Mouse (Mus musculus): ENCODE measurements around the gene Gm10322. TPM values are rescaled to one million over a fixed set of nuclear protein-coding genes. Genes with fewer than 3 reads are reported as not detected.

Gm10322 gene
- polyA plus RNA-seq, 1 experiment from 2014 or later = not detected

GRCm38 (mm10) chr10:59576305-59576704, 39.6 kb upstream of the Gm10322 start:
- no peaks in the 10 kb centered on the region for H3K27me3 ChIP-seq (ENCODE audit: control insufficient read depth, insufficient read depth, low read length)
- H3K4me3 ChIP-seq (ENCODE audit: low read depth, low read length) = no peak overlapping the region
- H3K9me3 ChIP-seq (replicated peaks; ENCODE audit: control insufficient read depth, low read length) = no peaks in the 10 kb centered on the region
- no peaks in the 10 kb centered on the region for H3K4me1 ChIP-seq (ENCODE audit: control insufficient read depth, insufficient read depth, low read length)
- no peak overlapping the region for H3K4me2 ChIP-seq (ENCODE audit: low read depth, low read length)
- ATAC-seq (replicated peaks; ENCODE audit: insufficient number of reproducible peaks, low FRiP score, low TSS enrichment, low read depth) (no peak), DNase-seq (ENCODE audit: low spot score) (no peak)
- 49% methylated on average over 5 of the region's 5 CpGs for WGBS
- H3K27ac ChIP-seq (replicated peaks; ENCODE audit: low read depth, low read length) = no peak overlapping the region
- no peak overlapping the region for H3K9ac ChIP-seq (replicated peaks; ENCODE audit: low read length)
- no peaks in the 10 kb centered on the region for H3K36me3 ChIP-seq (replicated peaks; ENCODE audit: control insufficient read depth, insufficient read depth, low read depth, low read length)

GRCm38 (mm10) chr10:59577871-59578801, 37.7 kb upstream of the Gm10322 start:
- Histone ChIP-seq H3K27ac (replicated peaks; ENCODE audit: low read depth, low read length) (no peak overlapping the region), H3K9me3 (replicated peaks; ENCODE audit: control insufficient read depth, low read length) (no peaks in the 10 kb centered on the region), H3K27me3 (ENCODE audit: control insufficient read depth, insufficient read depth, low read length) (no peaks in the 10 kb centered on the region), H3K36me3 (replicated peaks; ENCODE audit: control insufficient read depth, insufficient read depth, low read depth, low read length) (no peaks in the 10 kb centered on the region), H3K4me3 (ENCODE audit: low read depth, low read length) (no peak overlapping the region), H3K4me1 (ENCODE audit: control insufficient read depth, insufficient read depth, low read length) (no peaks in the 10 kb centered on the region), H3K4me2 (ENCODE audit: low read depth, low read length) (no peak overlapping the region), H3K9ac (replicated peaks; ENCODE audit: low read length) (no peak overlapping the region)
- no peak for ATAC-seq (replicated peaks; ENCODE audit: insufficient number of reproducible peaks, low FRiP score, low TSS enrichment, low read depth)
- 57% methylated on average over 12 of the region's 12 CpGs for WGBS
- DNase-seq (ENCODE audit: low spot score) = peak; percentile 57

GRCm38 (mm10) chr10:59579645-59580044, 36.2 kb upstream of the Gm10322 start:
- no peaks in the 10 kb centered on the region for H3K9me3 ChIP-seq (replicated peaks; ENCODE audit: control insufficient read depth, low read length)
- no peaks in the 10 kb centered on the region for H3K36me3 ChIP-seq (replicated peaks; ENCODE audit: control insufficient read depth, insufficient read depth, low read depth, low read length)
- WGBS = 86% methylated on average over 3 of the region's 3 CpGs

GRCm38 (mm10) chr10:59580593-59581149, 35.2 kb upstream of the Gm10322 start:
- Histone ChIP-seq H3K27ac (replicated peaks; ENCODE audit: low read depth, low read length) (no peak overlapping the region), H3K4me3 (ENCODE audit: low read depth, low read length) (no peak overlapping the region), H3K9me3 (replicated peaks; ENCODE audit: control insufficient read depth, low read length) (no peaks in the 10 kb centered on the region), H3K4me1 (ENCODE audit: control insufficient read depth, insufficient read depth, low read length) (no peaks in the 10 kb centered on the region), H3K27me3 (ENCODE audit: control insufficient read depth, insufficient read depth, low read length) (no peaks in the 10 kb centered on the region), H3K9ac (replicated peaks; ENCODE audit: low read length) (no peak overlapping the region), H3K36me3 (replicated peaks; ENCODE audit: control insufficient read depth, insufficient read depth, low read depth, low read length) (no peaks in the 10 kb centered on the region), H3K4me2 (ENCODE audit: low read depth, low read length) (no peak overlapping the region)
- ATAC-seq (replicated peaks; ENCODE audit: insufficient number of reproducible peaks, low FRiP score, low TSS enrichment, low read depth) (no peak), DNase-seq (ENCODE audit: low spot score) (no peak)
- WGBS = 94% methylated on average over 3 of the region's 3 CpGs

More at GRCm38 (mm10) chr10:59579645-59580044, 36.2 kb upstream of the Gm10322 start:
- DNase-seq (ENCODE audit: low spot score) (no peak), ATAC-seq (replicated peaks; ENCODE audit: insufficient number of reproducible peaks, low FRiP score, low TSS enrichment, low read depth) (no peak)
- Histone ChIP-seq H3K4me2 (ENCODE audit: low read depth, low read length) (no peak overlapping the region), H3K27ac (replicated peaks; ENCODE audit: low read depth, low read length) (no peak overlapping the region), H3K4me3 (ENCODE audit: low read depth, low read length) (no peak overlapping the region), H3K4me1 (ENCODE audit: control insufficient read depth, insufficient read depth, low read length) (no peaks in the 10 kb centered on the region), H3K9ac (replicated peaks; ENCODE audit: low read length) (no peak overlapping the region), H3K27me3 (ENCODE audit: control insufficient read depth, insufficient read depth, low read length) (no peaks in the 10 kb centered on the region)

- ATAC-seq (replicated peaks; ENCODE audit: insufficient number of reproducible peaks, low FRiP score, low TSS enrichment, low read depth) = no peak
- H3K4me1 ChIP-seq (ENCODE audit: control insufficient read depth, insufficient read depth, low read length) = no peaks in the 10 kb centered on the region
- no peak overlapping the region for H3K4me3 ChIP-seq (ENCODE audit: low read depth, low read length)
- no peaks in the 10 kb centered on the region for H3K36me3 ChIP-seq (replicated peaks; ENCODE audit: control insufficient read depth, insufficient read depth, low read depth, low read length)
- H3K9ac ChIP-seq (replicated peaks; ENCODE audit: low read length) = no peak overlapping the region
- no peak overlapping the region for H3K27ac ChIP-seq (replicated peaks; ENCODE audit: low read depth, low read length)
- no peak for DNase-seq (ENCODE audit: low spot score)
- WGBS = 95% methylated on average over 1 of the region's 1 CpGs
- no peak overlapping the region for H3K4me2 ChIP-seq (ENCODE audit: low read depth, low read length)
- H3K9me3 ChIP-seq (replicated peaks; ENCODE audit: control insufficient read depth, low read length) = no peaks in the 10 kb centered on the region
- H3K27me3 ChIP-seq (ENCODE audit: control insufficient read depth, insufficient read depth, low read length) = no peaks in the 10 kb centered on the region
These were observed 33.9 kb upstream of the Gm10322 start for GRCm38 (mm10) chr10:59581826-59582543.

- WGBS = 89% methylated on average over 5 of the region's 5 CpGs
These were observed 30.2 kb upstream of the Gm10322 start for GRCm38 (mm10) chr10:59585621-59586020.

GRCm38 (mm10) chr10:59586821-59587220, 29.0 kb upstream of the Gm10322 start:
- H3K27ac ChIP-seq (replicated peaks; ENCODE audit: low read depth, low read length) = no peak overlapping the region
- no peak for DNase-seq (ENCODE audit: low spot score)
- no peak overlapping the region for H3K9ac ChIP-seq (replicated peaks; ENCODE audit: low read length)
- H3K9me3 ChIP-seq (replicated peaks; ENCODE audit: control insufficient read depth, low read length) = no peaks in the 10 kb centered on the region
- no peak overlapping the region for H3K4me3 ChIP-seq (ENCODE audit: low read depth, low read length)
- no peak overlapping the region for H3K4me2 ChIP-seq (ENCODE audit: low read depth, low read length)
- H3K4me1 ChIP-seq (ENCODE audit: control insufficient read depth, insufficient read depth, low read length) = no peaks in the 10 kb centered on the region
- no peaks in the 10 kb centered on the region for H3K36me3 ChIP-seq (replicated peaks; ENCODE audit: control insufficient read depth, insufficient read depth, low read depth, low read length)
- no peaks in the 10 kb centered on the region for H3K27me3 ChIP-seq (ENCODE audit: control insufficient read depth, insufficient read depth, low read length)
- ATAC-seq (replicated peaks; ENCODE audit: insufficient number of reproducible peaks, low FRiP score, low TSS enrichment, low read depth) = no peak
- WGBS = 92% methylated on average over 15 of the region's 15 CpGs

More at GRCm38 (mm10) chr10:59585621-59586020, 30.2 kb upstream of the Gm10322 start:
- DNase-seq (ENCODE audit: low spot score) = no peak
- Histone ChIP-seq H3K9ac (replicated peaks; ENCODE audit: low read length) (no peak overlapping the region), H3K4me3 (ENCODE audit: low read depth, low read length) (no peak overlapping the region), H3K27ac (replicated peaks; ENCODE audit: low read depth, low read length) (no peak overlapping the region), H3K4me1 (ENCODE audit: control insufficient read depth, insufficient read depth, low read length) (no peaks in the 10 kb centered on the region), H3K27me3 (ENCODE audit: control insufficient read depth, insufficient read depth, low read length) (no peaks in the 10 kb centered on the region), H3K9me3 (replicated peaks; ENCODE audit: control insufficient read depth, low read length) (no peaks in the 10 kb centered on the region), H3K4me2 (ENCODE audit: low read depth, low read length) (no peak overlapping the region), H3K36me3 (replicated peaks; ENCODE audit: control insufficient read depth, insufficient read depth, low read depth, low read length) (no peaks in the 10 kb centered on the region)
- ATAC-seq (replicated peaks; ENCODE audit: insufficient number of reproducible peaks, low FRiP score, low TSS enrichment, low read depth) = no peak

All from embryonic facial prominence, embryonic 11.5 days (tissue).